Mouse (Mus musculus): ENCODE measurements around the gene Gm11492. TPM values are rescaled to one million over a fixed set of nuclear protein-coding genes. Genes with fewer than 3 reads are reported as not detected.

The Gm11492 gene
- polyA plus RNA-seq, 1 experiment from 2014 or later = not detected

- Histone ChIP-seq H3K9ac (no peak overlapping the region), H3K4me1 (no peaks in the 10 kb centered on the region), H3K9me3 (peaks cover 6% of the 10 kb centered on the region), H3K27ac (no peak overlapping the region), H3K36me3 (replicated peaks) (peaks cover 87% of the 10 kb centered on the region), H3K4me3 (replicated peaks) (no peak overlapping the region), H3K4me2 (no peak overlapping the region), H3K27me3 (no peaks in the 10 kb centered on the region)
- WGBS = 95% methylated on average over 5 of the region's 5 CpGs
- ATAC-seq (ENCODE audit: low FRiP score) = no peak
These were observed 49.1 kb downstream of the Gm11492 start for GRCm38 (mm10) chr11:87615551-87615950.

GRCm38 (mm10) chr11:87615952-87616351 lies 49.5 kb downstream of the Gm11492 start:
- H3K27me3 ChIP-seq = no peaks in the 10 kb centered on the region
- no peak for ATAC-seq (ENCODE audit: low FRiP score)
- H3K4me2 ChIP-seq = no peak overlapping the region
- H3K4me1 ChIP-seq = no peaks in the 10 kb centered on the region
- H3K9me3 ChIP-seq = peaks cover 6% of the 10 kb centered on the region
- no peak overlapping the region for H3K4me3 ChIP-seq (replicated peaks)
- no peak overlapping the region for H3K27ac ChIP-seq
- whole genome bisulfite sequencing = 98% methylated on average over 2 of the region's 2 CpGs
- peaks cover 85% of the 10 kb centered on the region for H3K36me3 ChIP-seq (replicated peaks)
- no peak overlapping the region for H3K9ac ChIP-seq

GRCm38 (mm10) chr11:87616790-87617474 lies 50.5 kb downstream of the Gm11492 start, which contains the start of gene Hsf5:
Hsf5 (plus strand) TSS chr11:87617164.
- Histone ChIP-seq H3K27ac (no peak within 1 kb of the TSS), H3K4me1 (no peaks in the 10 kb centered on the region), H3K4me3 (replicated peaks) (no peak within 1 kb of the TSS), H3K27me3 (no peaks in the 10 kb centered on the region), H3K36me3 (replicated peaks) (peaks cover 75% of the 10 kb centered on the region), H3K9ac (no peak within 1 kb of the TSS), H3K4me2 (no peak within 1 kb of the TSS), H3K9me3 (peaks cover 6% of the 10 kb centered on the region)
- ATAC-seq (ENCODE audit: low FRiP score) = no peak
- WGBS = 89% methylated on average over 66 of the region's 69 CpGs

DNA sequence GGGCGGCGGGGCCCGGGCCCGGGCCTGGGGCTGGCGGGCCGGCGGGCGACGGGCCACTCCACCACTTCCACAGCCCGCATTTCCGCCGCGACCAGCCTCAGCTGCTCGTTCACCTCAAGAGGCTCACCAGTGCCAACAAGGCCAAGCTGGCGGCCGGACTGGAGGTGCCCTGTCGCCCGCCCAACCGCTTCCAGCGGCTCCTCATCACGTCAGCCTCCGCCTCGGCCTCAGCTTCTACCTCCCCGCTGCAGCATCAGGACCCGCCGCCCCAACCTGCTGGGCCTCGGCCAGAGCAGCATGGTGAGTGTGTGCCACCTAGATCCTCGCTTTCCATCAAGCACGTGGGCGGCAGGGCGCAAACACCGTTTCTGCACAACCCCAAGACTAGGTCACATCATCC lies 51.2 kb downstream of the Gm11492 start:
- no peak for ATAC-seq (ENCODE audit: low FRiP score)

More for the DNA sequence above, 51.2 kb downstream of the Gm11492 start:
- Histone ChIP-seq H3K9me3 (peaks cover 6% of the 10 kb centered on the region), H3K4me1 (no peaks in the 10 kb centered on the region), H3K27ac (no peak overlapping the region), H3K27me3 (no peaks in the 10 kb centered on the region), H3K36me3 (replicated peaks) (peaks cover 71% of the 10 kb centered on the region), H3K4me2 (no peak overlapping the region), H3K4me3 (replicated peaks) (no peak overlapping the region), H3K9ac (no peak overlapping the region)
- 98% methylated on average over 32 of the region's 32 CpGs for WGBS

Other genes starting within 250 kb of the Gm11492 start
- gene Ppm1e, start 207.6 kb upstream of the Gm11492 start, polyA plus RNA-seq (2016; fragmentation: Nextera tagmentation; extraction: Ambion mirVana) = 18.4 and 20.5 TPM in 2 replicates
- gene Rad51c, start 161.7 kb upstream of the Gm11492 start, polyA plus RNA-seq (2016; fragmentation: Nextera tagmentation; extraction: Ambion mirVana) = 11.8 and 12.1 TPM in 2 replicates
- 0.35 and 0.42 TPM in 2 replicates for gene Tex14, start 161.6 kb upstream of the Gm11492 start, polyA plus RNA-seq (2016; fragmentation: Nextera tagmentation; extraction: Ambion mirVana)
- gene Sept4, start 2.2 kb downstream of the Gm11492 start, polyA plus RNA-seq (2016; fragmentation: Nextera tagmentation; extraction: Ambion mirVana) = 8.1 and 8.3 TPM in 2 replicates
- gene Mtmr4, start 25.5 kb downstream of the Gm11492 start, polyA plus RNA-seq (2016; fragmentation: Nextera tagmentation; extraction: Ambion mirVana) = 71.4 and 75.2 TPM in 2 replicates
- gene Hsf5, start 50.5 kb downstream of the Gm11492 start, polyA plus RNA-seq (2016; fragmentation: Nextera tagmentation; extraction: Ambion mirVana) = 0.40 and 0.49 TPM in 2 replicates
- 1.4 and 1.8 TPM in 2 replicates for gene Rnf43, start 96.1 kb downstream of the Gm11492 start, polyA plus RNA-seq (2016; fragmentation: Nextera tagmentation; extraction: Ambion mirVana)
- 118 and 137 TPM in 2 replicates for gene Supt4a, start 170.9 kb downstream of the Gm11492 start, polyA plus RNA-seq (2016; fragmentation: Nextera tagmentation; extraction: Ambion mirVana)
- 33.0 and 35.1 TPM in 2 replicates for gene Tspoap1, start 193.9 kb downstream of the Gm11492 start, polyA plus RNA-seq (2016; fragmentation: Nextera tagmentation; extraction: Ambion mirVana)
- 0.92 and 1.1 TPM in 2 replicates for gene Mpo, start 226.9 kb downstream of the Gm11492 start, polyA plus RNA-seq (2016; fragmentation: Nextera tagmentation; extraction: Ambion mirVana)